Mouse (Mus musculus) lung, postnatal 0 days (tissue): ENCODE results near the gene Fdps.

Experiments
- CTCF ChIP-seq: IDR thresholded peaks from 2 replicates; pipeline ENCODE4 v1.5.1; 2016; ENCODE audit warnings: antibody characterized with exemption, mild to moderate bottlenecking
- EP300 ChIP-seq: IDR thresholded peaks from 2 replicates; pipeline ENCODE4 v1.6.1; 2016; ENCODE audit warnings: antibody characterized with exemption, mild to moderate bottlenecking, control low read depth

- TF ChIP-seq CTCF, result no peak
- no peak for TF ChIP-seq EP300
Observed at GRCm38 (mm10) chr3:89107545-89107944, 5.8 kb upstream of the Fdps start.
